Mouse (Mus musculus): ENCODE results near the gene Tbc1d16.
"Not testable (repeated sequence)": the region's sequence is repeated elsewhere in the genome, so short reads cannot be mapped to it uniquely, and the experiment has no call there.

Gene Tbc1d16

GRCm38 (mm10) chr11:119116992-119117391 lies 111.3 kb downstream of the Tbc1d16 start:
- DNase-seq (ENCODE audit: low spot score in 2 of 2) = no peak

DNA sequence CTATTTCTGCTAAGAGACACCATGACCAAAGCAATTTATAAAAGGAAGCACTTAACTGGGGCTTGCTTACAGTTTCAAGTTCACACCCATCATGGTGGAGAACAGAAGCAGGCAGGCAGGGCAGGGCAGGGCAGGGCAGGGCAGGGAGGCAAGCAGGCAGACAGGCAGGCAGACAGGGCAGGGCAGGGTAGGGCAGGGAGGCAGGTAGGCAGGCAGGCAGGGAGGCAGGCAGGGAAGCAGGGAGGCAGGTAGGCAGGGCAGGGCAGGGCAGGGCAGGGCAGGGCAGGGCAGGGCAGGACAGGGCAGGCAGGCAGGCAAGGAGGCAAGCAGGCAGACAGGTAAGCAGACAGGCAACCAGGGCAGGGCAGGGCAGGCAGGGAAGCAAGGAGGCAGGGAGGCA lies 115.6 kb downstream of the Tbc1d16 start:
- no peak for DNase-seq (ENCODE audit: low spot score in 2 of 2)

- DNase-seq (ENCODE audit: low spot score in 2 of 2) = no peak
These were observed 117.0 kb downstream of the Tbc1d16 start for GRCm38 (mm10) chr11:119111345-119111744.

DNA sequence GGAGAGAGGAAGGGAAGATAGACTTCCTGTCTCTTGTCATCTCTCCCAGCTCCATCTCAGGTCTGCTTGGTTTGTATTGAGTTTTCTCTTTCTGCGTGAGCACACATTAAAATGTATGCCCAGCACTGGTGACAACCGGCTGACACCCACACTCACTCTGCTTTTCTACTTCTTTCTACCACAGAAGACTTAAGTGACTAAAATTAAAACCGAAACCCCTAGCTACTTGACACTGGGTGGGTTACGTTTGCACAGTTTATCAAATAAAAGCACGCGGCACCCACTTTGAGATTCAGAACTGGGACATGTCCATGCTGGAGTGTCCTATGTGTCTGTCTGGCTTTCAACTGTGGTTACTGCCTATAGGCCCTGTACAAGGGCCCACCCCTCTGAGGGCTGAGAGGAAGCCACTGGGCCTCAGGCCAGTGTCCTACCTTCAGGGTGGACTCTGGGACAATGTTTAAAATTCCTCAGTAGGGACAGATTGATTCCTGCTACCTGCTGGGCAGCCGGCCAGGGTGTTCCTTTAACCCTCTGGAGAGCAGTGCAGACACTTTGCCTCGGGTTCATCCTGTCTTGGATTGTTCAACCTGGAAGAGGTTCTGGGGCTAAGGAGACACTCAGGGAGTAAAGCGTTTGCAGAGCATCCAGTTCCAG lies 118.8 kb downstream of the Tbc1d16 start:
- DNase-seq (ENCODE audit: low spot score in 2 of 2) = no peak

DNA sequence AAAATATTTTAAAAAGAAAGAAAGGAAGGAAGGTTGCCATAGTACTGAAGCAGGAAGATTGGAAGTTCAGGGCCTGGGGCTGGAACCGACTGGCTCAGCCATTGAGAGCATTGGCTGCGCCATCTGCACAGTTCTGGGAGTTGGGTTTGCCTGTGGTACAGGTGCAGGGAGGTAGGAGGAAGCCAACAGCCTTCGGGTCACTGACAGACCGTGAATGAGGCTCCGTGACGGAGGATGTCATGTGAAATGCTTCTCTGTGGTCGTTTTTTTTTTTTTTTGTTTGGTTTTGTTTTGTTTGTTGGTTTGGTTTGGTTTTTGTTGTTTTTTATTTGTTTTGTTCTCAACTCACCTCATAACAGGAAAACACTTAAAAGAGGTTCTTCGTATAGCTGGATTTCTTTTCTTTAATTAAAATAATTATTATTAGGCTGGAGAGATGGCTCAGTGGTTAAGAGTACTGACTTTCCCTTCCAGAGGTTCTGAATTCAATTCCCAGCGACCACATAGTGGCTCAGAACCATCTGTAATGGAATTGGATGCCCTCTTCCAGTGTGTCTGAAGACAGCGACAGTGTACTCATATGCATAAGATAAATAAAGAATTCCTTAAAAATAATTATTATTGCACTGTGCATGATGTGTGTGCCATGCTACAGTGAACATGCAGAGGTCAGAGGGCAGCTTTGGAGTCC lies 119.6 kb downstream of the Tbc1d16 start:
- DNase-seq (ENCODE audit: low spot score in 2 of 2) = no peak

DNA sequence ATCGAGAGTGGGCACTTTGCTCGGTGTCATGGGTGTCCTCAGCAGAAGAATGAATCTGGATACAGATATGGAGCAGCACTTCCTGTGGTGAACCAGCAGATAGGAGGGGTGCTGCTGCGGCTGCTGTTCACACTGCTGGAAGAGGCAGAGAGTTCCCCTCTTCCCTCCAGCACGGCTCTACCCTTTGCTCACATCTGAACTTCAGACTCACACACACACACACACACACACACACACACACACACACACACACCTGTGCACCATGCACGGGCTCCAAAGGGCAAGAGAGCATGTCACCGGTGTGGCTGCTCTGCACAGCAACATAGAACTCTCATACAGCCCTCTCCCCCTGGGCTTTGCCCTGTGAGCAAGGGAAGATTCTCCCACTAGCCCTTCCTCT lies 122.0 kb downstream of the Tbc1d16 start:
- DNase-seq (ENCODE audit: low spot score in 2 of 2) = no peak

DNA sequence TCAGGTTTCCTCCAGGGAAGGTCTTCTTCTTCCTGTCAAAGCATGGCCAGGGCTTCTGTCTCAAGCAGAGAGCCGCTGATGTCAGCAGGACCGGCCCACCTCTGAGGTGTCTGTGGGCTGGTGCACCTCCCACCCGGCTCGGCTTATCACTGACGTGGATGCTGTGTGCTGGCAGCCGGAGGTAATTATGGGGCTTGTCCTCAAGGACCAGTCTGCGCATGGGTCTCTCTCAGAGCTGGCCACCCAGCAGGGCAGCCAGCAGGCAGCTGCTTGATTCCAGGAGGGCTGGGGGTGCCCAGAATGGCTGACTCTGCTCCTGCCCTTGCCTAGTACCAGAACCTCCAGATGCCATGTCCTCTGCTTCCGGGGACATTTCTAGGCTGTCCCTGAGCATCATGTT lies 122.6 kb downstream of the Tbc1d16 start:
- no peak for DNase-seq (ENCODE audit: low spot score in 2 of 2)

DNA sequence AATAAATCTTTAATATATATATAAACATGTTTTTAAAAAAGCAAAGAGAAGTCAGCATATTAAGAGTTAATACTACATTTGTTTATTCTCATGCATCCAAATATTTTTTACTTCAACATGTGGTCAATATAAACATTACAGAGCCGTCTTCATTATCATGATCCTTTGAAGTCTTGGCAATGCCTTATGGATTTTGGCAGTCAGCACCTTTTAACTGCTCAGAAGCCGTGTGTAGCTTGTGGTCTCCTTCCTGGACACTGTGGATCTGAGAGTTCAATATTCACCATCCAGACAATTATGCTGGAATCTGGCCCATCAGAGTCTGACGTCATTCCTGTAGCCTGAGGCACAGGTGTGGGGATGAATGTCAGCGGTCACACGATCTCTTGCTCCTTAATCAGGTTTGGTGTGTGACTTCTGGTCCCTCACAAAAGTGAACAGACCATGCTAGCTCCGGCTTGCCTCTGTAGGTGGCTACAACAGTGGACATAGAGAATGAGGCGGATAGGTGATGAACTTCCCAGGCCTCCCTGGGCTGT lies 123.2 kb downstream of the Tbc1d16 start:
- DNase-seq (ENCODE audit: low spot score in 2 of 2) = no peak

DNA sequence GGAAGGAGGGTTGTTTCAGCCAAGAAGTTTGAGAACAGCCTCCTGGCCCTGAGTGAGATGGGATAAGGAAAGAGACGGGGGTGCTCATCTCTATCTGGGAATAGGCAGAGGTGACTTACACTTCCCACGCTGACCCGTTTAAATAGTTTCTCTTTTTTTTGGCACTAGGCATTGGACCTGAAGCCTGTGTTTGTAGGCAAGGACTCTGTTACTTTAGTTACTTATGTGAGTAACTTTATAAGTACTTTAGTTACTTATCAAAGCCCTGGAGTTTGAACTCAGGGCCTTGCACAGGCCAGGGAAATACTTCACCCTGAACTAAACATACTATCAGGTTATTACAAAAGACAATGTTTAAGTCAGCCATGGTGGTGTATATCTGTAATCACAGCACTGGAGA lies 124.3 kb downstream of the Tbc1d16 start:
- no peak for DNase-seq (ENCODE audit: low spot score in 2 of 2)

GRCm38 (mm10) chr11:119100355-119100754 lies 127.9 kb downstream of the Tbc1d16 start:
- not testable (repeated sequence) for DNase-seq (ENCODE audit: low spot score in 2 of 2)

DNA sequence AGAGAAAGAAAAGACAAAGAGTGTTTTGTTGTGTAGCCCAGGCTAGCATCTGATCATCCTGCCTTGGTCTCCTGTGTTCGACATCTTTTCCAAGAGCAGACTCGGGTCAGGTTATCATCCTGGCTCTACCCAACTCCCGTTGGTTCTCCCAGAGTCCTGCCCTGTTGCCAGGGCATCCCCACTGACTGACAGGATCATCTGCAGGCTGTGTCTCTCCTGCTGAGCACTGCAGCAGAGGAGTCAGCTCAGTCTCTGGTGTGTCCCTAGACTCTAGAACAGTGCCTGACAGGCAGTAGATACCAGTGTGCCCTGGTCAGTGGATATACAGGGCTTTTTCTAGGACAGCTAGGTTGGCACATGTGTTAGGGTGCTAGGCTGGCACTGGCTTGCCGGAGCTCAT lies 130.1 kb downstream of the Tbc1d16 start:
- no peak for DNase-seq (ENCODE audit: low spot score in 2 of 2)

DNA sequence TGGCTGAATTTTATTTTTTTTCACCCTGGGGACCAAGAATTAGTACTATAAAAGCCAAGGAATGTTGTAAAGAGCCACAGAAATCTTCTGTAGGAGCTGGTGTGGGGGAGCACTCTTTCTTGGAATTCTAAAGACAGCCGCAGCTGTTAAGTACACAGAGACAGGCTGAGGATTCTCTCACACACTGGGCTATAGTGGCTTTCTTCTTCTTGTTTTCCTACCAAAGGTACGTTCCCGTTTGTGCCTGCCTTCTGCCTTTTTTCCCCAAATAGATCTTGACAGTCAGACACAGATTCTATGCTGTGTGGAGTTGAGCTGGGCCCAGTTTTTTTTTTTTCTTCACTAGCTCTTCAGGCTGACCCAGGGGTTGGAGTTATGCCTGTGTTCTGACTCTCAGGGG lies 132.9 kb downstream of the Tbc1d16 start:
- DNase-seq (ENCODE audit: low spot score in 2 of 2) = no peak

DNA sequence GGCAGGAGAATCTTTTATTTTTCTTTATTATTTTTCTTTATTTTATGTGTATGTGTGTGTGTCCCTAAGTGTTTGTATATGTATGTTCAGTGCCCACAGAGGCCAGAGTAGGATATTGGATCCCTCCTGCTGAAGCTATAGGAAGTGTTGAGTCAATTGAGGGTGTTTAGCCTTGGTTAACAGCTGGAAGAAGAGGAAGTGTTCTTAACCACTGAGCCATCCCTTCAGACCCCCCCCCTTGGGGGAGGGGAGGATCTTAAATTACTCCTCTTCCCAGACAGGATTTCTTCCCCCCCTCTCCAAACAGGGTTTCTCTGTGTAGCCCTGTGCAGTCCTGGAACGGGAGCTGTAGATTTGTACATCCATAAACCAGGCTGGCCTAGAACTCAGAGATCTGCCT lies 135.0 kb downstream of the Tbc1d16 start:
- DNase-seq (ENCODE audit: low spot score in 2 of 2) = no peak

Measured in thymus, postnatal 10 days (tissue).